Mouse (Mus musculus): ENCODE results near the gene Wwc1. TPM values are rescaled to one million over a fixed set of nuclear protein-coding genes. Genes with fewer than 3 reads are reported as not detected.
"Not testable (repeated sequence)": the region's sequence is repeated elsewhere in the genome, so short reads cannot be mapped to it uniquely, and the experiment has no call there.

The Wwc1 gene
- polyA plus RNA-seq, 1 experiment = 34.0 TPM

GRCm38 (mm10) chr11:35882777-35883176, 97.5 kb downstream of the Wwc1 start:
- no peak for DNase-seq (ENCODE audit: low spot score)

- DNase-seq (ENCODE audit: low spot score) = no peak
Measured at GRCm38 (mm10) chr11:35878559-35878897, 101.8 kb downstream of the Wwc1 start.

DNA sequence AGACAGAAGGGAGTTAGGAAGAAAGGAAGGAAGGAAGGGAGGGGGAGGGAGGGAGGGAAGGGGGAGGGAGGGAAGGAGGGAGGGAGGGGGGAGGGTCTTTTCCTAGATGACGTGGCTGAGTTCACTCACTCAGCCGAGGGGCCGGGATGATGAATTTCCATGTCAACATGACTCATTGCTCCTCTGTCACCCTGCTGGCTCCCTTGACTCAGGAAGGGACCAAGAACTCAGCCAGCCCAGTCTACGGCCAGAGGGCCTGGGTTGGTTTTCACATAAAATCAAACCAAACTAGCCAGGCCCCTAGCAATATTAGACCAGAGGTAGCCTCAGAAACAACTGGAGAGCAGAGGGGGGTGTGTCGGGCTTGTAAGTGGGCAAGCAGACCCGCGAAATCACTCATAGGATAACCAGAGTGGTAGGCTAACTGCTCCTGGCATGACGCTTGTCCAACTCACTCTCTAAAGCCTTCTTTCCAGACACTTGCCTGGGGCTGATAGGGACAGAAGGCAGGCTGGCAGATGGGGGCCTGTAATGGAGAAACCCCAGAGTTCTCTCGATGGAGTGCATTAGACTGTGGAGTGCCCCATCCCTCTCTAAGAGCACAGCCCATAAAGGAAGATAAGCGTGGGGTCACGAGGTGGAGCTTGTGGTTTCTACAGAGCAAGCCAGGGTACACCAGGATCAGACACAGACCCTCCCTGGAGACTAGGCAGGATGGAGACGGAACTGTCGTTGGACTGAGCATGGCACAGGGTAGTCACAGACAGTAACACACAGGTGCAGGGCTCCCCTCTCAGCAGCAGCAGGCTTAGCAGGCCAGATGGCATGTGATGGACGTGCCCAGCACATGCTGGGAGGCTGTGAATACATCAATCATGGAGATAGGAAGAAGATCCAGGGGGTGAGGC, 102.4 kb downstream of the Wwc1 start:
- DNase-seq (ENCODE audit: low spot score) = no peak

GRCm38 (mm10) chr11:35873624-35874244, 106.6 kb downstream of the Wwc1 start:
- DNase-seq (ENCODE audit: low spot score) = no peak

- DNase-seq (ENCODE audit: low spot score) = no peak
Measured at GRCm38 (mm10) chr11:35870961-35871360, 109.4 kb downstream of the Wwc1 start.

GRCm38 (mm10) chr11:35866140-35866539, 114.2 kb downstream of the Wwc1 start:
- no peak for DNase-seq (ENCODE audit: low spot score)

DNA sequence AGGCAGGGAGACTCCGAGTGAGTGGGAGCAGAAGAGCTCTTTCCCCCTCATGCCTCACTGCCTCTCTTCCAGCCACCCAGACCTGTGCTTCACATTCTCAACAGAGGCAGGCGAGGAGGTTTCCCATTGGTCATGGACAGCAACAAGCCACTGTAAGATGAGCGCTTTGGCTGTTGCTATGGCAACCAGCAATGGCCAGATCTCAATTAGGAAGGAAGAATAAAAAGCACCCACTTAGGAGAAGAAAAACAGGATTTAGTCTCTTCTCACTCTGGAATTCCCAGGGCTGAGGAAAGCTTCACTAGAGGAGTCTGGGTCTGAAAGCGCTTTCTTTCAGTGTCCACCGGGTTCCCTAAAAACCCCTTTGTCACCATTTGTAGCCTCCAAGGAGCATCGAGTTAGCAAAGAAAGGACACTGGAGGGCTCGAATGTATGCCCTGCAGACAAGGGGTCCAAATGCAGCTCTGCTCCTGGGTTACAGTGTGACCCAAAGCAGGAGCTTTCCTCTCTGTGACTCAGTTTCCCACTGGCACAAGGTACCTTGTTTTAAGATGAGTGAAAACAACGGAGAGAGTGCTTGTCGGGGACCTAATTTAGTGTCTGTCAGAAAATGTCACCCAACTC, 115.2 kb downstream of the Wwc1 start:
- DNase-seq (ENCODE audit: low spot score) = no peak

DNA sequence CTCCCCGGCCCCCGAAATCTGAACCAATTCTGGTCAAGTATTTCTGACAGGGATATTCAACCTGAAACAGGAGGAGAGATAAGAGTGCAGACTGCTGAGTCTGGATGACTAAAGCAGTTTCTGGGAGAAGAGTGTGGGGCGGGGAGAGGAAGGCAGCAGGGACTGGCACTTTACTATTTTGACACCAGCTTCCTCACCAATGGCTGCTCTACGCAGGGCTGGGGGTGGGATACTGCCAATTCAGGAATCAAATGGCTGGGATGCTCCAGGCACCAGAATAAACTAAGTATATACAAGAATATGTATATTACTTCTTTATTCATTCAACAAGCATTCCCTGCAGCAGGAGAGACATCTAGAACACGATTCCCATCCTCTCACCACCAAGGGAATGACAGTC, 116.7 kb downstream of the Wwc1 start:
- no peak for DNase-seq (ENCODE audit: low spot score)

DNA sequence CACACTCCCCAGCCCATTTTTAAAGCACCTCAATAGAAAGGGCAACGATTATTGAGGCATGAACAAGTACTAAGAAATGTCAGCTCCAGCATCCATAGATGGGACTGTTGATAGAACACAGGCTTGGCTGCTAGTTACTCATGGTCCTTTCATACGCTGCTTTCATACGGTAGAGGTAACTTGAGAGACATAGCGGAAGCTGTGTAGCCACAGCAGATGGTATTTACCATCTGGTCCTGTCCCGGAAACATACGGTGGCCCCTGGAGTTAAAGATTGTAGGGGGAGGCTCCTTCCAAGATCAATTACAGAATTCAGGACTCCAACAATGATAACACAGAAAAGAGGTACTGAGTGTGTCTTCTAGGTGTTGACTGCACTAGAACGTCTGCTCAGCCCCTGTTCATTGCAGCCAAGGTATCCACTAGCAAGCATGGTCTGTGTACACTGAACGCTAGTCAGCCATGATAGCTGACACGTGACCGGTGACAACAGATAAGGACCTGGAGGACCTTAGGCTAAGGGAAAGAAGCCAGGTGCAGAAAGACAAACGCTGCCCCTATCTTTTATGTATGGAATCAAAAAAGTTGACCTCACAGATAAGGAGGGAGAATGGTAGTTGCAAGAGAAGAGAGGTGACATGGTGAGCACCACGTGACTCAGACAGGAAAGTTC, 122.8 kb downstream of the Wwc1 start:
- DNase-seq (ENCODE audit: low spot score) = no peak

DNA sequence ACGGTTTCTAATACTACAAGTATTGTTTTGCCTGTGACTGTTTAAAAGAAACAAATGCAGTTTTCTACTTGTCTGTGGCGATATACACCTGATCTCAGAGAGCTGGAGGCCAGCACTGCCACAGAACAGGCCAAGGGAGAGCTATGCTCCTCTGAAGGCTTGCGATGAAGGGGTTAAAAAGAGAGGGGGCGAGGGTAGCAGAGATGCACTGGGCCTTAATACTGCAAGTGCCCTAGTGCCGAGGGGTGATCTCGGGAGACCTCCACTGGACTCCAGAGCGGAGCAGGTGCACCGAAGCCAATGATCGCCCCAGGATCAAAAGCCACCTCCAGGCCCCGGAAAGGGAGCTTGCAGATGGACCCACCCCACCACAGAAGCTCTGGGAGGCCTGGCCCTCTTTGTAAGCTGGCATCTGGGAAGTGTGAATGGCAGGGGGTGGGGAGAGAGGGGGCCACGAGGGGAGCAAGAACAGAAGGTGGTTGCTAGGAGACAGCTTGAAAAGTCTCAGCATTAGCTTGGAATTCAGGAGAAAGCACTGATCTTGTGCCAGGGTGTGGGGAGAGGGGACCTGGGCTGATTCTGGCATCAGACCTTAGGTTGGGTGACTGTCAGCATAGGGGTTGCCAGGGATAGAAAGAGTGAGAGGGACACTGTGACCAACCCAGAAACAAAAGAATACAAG, 123.8 kb downstream of the Wwc1 start:
- DNase-seq (ENCODE audit: low spot score) = no peak

GRCm38 (mm10) chr11:35855567-35855966, 124.8 kb downstream of the Wwc1 start:
- no peak for DNase-seq (ENCODE audit: low spot score)

DNA sequence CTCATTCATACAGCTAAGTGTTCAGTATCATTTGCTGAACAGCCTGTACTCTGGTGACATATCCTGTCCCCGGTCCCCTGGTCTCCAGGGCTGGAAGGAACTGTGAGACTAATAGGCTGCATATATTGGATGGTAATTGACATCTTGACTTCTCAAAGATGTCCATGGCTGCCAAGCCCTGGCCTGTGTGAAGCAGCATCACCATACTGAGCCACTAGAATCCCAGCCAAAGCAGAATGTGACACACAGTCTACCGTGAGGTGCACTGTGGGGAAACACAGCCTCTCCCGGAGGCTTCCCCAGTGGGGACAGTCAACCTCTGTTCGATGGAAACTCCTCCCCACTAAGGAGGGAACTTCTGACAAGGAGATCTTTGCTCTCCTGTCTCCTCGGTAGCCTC, 125.4 kb downstream of the Wwc1 start:
- DNase-seq (ENCODE audit: low spot score) = no peak

GRCm38 (mm10) chr11:35853651-35854050, 126.7 kb downstream of the Wwc1 start:
- DNase-seq (ENCODE audit: low spot score) = no peak

- DNase-seq (ENCODE audit: low spot score) = no peak
Measured at GRCm38 (mm10) chr11:35852731-35853130, 127.6 kb downstream of the Wwc1 start.

- no peak for DNase-seq (ENCODE audit: low spot score)
Measured at GRCm38 (mm10) chr11:35844299-35844698, 136.0 kb downstream of the Wwc1 start.

GRCm38 (mm10) chr11:35842560-35842959, 137.8 kb downstream of the Wwc1 start:
- not testable (repeated sequence) for DNase-seq (ENCODE audit: low spot score)

- DNase-seq (ENCODE audit: low spot score) = no peak
Measured at GRCm38 (mm10) chr11:35841738-35842325, 138.5 kb downstream of the Wwc1 start.

GRCm38 (mm10) chr11:35840806-35841205, 139.5 kb downstream of the Wwc1 start:
- DNase-seq (ENCODE audit: low spot score) = not testable (repeated sequence)

- no peak for DNase-seq (ENCODE audit: low spot score)
Measured at GRCm38 (mm10) chr11:35840282-35840681, 140.0 kb downstream of the Wwc1 start.

- peak; percentile 66 for DNase-seq (ENCODE audit: low spot score)
Measured at GRCm38 (mm10) chr11:35838345-35839338, 141.7 kb downstream of the Wwc1 start.
